Mouse (Mus musculus) retina, postnatal 1 day (tissue): ENCODE results near the gene Timp2.

Source experiments
- DNase-seq: peaks from one replicate; pipeline ENCODE4 v3.0.0-alpha.2; 2012

The Timp2 gene

GRCm38 (mm10) chr11:118287573-118287972 is 68.0 kb downstream of the Timp2 start:
- no peak for DNase-seq

GRCm38 (mm10) chr11:118286434-118286833 is 69.1 kb downstream of the Timp2 start:
- DNase-seq: no peak

DNA sequence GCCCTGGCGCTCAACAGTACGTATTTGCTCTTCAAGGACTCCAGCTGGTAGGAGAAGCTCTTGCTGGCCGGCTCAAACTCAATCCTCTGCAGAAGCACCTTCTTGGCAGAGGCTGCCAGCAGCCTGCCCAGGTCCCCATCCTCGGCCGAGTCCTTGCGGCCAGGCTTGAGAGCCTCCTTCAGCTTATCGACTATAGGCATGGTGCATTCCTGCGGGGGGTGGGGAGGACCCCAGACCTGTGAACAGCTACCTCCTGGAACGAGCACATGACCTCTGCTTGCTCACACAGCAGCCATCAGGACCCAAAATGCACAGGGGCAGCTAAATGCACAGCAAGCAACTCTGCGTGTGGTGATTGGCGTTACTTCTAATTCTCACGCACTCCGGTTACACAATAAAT is 69.7 kb downstream of the Timp2 start:
- DNase-seq: no peak

GRCm38 (mm10) chr11:118280218-118280617 is 75.3 kb downstream of the Timp2 start:
- DNase-seq: no peak

DNA sequence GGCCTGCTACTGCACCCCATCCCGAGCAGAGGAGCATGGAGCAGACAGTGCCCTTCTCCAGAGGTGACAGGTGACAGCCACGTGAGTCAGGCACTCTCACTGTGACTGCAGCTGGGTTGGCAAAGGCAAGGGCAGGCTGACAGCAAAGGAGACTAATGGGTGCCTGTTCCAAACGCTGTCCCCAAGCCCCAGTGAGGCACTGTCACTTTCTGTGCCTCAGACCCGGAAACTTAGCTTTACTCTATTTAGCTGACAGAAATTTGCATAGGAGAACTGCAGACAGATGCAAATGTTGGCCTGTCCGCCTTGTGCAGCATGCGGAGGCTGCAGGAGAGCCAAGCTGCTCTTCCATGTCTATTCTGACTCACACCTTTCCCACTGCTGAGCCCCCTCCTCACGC is 79.2 kb downstream of the Timp2 start:
- no peak for DNase-seq

DNA sequence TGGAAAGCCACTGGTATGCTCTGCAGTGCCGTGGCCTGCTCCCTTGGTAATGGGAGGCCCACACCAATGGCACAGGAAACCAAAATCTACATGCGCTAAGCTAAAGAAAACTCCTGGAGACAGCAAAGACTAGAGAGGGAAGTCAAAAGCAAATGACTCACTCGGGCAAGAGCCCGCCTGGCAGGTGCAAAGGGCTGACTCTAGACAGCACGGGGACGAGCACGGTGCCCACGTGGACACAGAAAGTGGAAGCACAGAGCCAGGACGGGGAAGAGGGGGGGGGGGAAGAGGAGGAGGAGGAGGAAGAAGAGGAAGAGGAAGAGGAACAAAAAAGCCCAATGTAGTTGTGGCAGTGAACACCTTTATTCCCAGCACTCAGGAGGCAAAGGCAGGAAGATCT is 80.4 kb downstream of the Timp2 start:
- DNase-seq: no peak

DNA sequence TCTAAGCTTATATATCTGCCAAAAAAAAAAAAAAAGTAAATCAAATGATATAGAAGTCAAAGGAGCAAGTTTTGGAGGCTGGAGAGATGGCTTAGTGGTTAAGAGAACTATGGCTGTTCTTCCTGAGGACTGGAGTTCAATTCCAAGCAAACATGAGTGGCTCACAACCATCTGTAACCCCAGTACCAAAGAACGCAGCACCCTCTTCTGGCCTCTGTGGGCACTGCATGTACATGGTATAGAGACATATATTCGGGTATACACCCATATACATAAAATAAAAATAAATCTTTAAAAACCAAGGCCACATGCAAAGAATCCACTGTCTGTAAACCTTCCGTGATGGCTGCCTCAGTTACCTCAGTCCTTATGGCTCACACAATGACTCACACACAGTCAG is 85.7 kb downstream of the Timp2 start:
- no peak for DNase-seq

DNA sequence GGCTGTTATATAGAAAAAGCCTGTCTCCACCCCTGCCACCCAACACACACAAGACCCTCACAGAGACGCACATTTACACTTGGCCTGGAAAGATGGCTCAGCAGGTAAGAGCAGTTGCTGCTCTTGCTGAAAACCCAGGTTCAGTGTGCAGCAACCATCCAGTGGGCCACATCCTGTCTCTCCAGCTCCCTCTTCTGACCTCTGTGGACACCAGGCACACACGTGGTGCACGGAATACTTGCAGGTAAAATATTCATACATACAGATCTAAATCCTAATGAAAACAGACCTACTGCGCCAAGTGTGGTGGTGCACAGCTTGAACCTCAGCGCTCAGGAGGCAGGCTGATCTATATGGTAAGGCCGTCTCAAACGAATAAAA is 88.9 kb downstream of the Timp2 start:
- no peak for DNase-seq

DNA sequence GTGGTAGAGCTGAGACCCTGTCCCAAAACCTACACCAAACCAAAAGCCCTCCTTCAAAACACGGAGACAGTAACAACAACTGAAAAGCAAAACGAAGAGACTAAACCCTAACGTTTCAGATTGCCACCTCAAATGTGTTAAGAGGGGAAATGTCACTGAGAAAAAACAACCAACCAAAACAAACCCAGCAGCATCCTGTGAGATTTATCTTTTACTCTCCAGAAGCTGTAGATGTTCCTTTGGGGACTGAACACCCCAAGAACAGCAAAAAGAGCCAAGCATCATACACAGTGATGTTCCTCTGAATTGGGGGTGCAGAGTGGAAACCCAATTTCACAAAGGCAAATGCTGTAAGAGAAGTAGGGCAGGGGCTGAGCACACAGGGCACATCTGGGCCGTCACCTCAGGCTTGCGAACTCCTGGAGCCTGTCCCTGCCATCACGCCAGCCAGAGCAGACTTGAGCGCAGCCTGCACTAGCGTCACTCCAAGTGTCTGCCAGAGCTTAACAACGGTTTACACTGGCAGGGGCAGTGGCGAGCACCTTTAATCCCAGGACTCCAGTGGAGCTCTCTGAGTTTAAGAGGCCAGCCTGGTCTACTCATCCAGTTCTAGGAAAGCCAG is 89.4 kb downstream of the Timp2 start:
- DNase-seq: no peak

- DNase-seq: no peak
These were observed 89.9 kb downstream of the Timp2 start for GRCm38 (mm10) chr11:118265621-118266020.

DNA sequence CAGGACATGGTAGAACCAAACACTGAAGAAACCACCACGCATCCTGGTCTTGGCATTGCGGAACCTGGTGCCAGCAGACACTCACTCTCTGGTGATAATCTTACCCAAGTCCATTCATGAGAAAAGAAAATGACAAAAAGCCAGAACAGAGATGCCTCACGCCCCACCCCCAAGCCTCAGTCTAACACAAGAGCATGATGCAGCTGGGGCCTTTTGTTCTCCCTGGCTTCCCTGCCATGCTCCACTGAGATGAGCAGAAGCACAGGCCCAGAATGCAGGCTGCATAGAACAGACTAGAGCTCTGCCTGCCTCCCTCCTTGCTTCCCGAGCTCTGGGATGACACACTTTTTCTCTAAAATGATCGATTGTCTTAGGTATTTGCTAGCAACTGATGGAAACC is 92.4 kb downstream of the Timp2 start:
- DNase-seq: no peak

DNA sequence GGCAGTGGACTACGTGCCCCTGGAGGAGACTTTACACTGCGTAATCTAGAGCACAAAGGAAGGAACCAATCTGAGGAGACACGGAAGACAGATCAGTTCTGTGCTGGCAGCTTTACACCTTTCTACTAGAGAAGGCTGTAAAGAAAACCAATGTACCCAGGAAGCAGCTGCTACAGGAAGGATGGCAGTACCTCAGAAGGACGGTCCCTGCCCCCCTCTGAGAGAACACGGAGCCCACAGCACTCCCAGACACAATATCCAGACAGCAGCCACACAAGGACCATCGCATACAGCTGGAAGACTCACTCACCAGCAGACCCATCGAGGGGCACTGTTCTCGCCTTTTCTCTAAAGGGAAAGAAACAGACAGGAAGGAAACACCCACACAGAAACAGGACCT is 95.5 kb downstream of the Timp2 start:
- DNase-seq: no peak

GRCm38 (mm10) chr11:118259580-118259979 is 96.0 kb downstream of the Timp2 start:
- DNase-seq: no peak

- no peak for DNase-seq
These were observed 99.2 kb downstream of the Timp2 start for GRCm38 (mm10) chr11:118256371-118256770.

- peak; percentile 47 for DNase-seq
These were observed 101.2 kb downstream of the Timp2 start for GRCm38 (mm10) chr11:118254159-118254951.

GRCm38 (mm10) chr11:118253447-118254158 is 101.9 kb downstream of the Timp2 start:
- no peak for DNase-seq
